Mouse (Mus musculus): Measurements from ENCODE around the gene Arl1. TPM values are rescaled to one million over a fixed set of nuclear protein-coding genes. Genes with fewer than 3 reads are reported as not detected.

Arl1 gene
- polyA plus RNA-seq, 1 experiment from 2014 or later: 196 TPM

DNA sequence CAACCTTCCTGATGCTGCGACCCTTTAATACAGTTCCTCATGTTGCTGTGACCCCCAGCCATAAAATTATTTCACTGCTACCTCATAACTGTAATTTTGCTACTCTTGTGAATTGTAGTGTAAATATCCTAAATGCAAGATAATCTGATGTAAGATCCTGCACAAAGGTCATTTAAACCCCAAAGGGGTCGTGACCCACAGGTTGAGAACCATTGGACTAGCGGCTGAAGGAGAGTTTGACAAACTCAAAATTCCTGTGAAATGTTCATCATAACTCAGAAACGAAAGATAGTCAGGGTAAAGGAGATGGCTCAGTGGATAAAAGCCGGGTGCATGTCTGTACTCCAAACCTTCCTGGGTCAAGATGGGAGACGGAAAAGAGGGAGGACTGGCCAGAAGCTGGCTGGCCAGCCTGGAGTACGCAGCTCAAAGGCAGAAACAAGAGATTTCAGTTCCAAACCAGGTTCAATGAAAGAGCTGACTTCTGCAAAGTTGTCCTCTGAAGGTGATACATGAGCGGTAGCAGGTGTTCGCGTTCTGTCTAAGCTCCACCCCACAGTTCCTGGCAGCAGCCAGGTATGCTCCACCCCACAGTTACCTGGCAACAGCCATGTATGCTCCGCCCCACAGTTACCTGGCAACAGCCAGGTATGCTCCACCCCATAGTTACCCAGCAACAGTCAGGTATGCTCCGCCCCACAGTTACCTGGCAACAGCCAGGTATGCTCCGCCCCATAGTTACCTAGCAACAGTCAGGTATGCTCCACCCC, 13.5 kb upstream of the Arl1 start:
- 0 out of 2 replicates have a peak, but pooled peaks have one; percentile 33 for ATAC-seq (ENCODE audit: insufficient number of reproducible peaks, insufficient read depth, low FRiP score, low read depth)
- WGBS: 53% methylated on average over 13 of the region's 13 CpGs
- H3K27me3 ChIP-seq (ENCODE audit: control insufficient read depth, insufficient read depth, low read length): no peaks in the 10 kb centered on the region
- H3K4me1 ChIP-seq (ENCODE audit: control insufficient read depth, insufficient read depth, low read length): no peaks in the 10 kb centered on the region
- H3K4me3 ChIP-seq (ENCODE audit: low read depth, low read length): no peak overlapping the region
- H3K27ac ChIP-seq (ENCODE audit: low read length): no peak overlapping the region
- no peak overlapping the region for H3K4me2 ChIP-seq (replicated peaks; ENCODE audit: low read depth, low read length)
- H3K36me3 ChIP-seq (ENCODE audit: control insufficient read depth, insufficient read depth, low read length): no peaks in the 10 kb centered on the region
- no peaks in the 10 kb centered on the region for H3K9me3 ChIP-seq (ENCODE audit: control insufficient read depth, low read depth, low read length)
- no peak overlapping the region for H3K9ac ChIP-seq (replicated peaks; ENCODE audit: low read depth, low read length)

DNA sequence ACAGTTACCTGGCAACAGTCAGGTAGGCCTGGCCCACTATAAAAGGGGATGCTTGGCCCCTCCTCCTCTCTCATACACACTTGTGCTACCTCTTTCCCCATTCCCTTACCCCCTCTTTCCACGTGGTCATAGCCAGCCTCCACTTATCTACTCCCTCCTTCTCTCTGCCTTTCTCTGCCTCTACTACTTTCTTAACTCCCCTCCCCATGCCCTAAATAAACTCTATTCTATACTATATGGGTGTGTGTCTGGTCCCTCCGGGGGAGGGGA, 13.0 kb upstream of the Arl1 start:
- no peaks in the 10 kb centered on the region for H3K9me3 ChIP-seq (ENCODE audit: control insufficient read depth, low read depth, low read length)
- H3K4me2 ChIP-seq (replicated peaks; ENCODE audit: low read depth, low read length): no peak overlapping the region
- no peaks in the 10 kb centered on the region for H3K27me3 ChIP-seq (ENCODE audit: control insufficient read depth, insufficient read depth, low read length)
- no peak for ATAC-seq (ENCODE audit: insufficient number of reproducible peaks, insufficient read depth, low FRiP score, low read depth)
- no peaks in the 10 kb centered on the region for H3K4me1 ChIP-seq (ENCODE audit: control insufficient read depth, insufficient read depth, low read length)
- no peak overlapping the region for H3K4me3 ChIP-seq (ENCODE audit: low read depth, low read length)
- no peak overlapping the region for H3K9ac ChIP-seq (replicated peaks; ENCODE audit: low read depth, low read length)
- no peak overlapping the region for H3K27ac ChIP-seq (ENCODE audit: low read length)
- no peaks in the 10 kb centered on the region for H3K36me3 ChIP-seq (ENCODE audit: control insufficient read depth, insufficient read depth, low read length)
- 49% methylated on average over 2 of the region's 2 CpGs for WGBS

DNA sequence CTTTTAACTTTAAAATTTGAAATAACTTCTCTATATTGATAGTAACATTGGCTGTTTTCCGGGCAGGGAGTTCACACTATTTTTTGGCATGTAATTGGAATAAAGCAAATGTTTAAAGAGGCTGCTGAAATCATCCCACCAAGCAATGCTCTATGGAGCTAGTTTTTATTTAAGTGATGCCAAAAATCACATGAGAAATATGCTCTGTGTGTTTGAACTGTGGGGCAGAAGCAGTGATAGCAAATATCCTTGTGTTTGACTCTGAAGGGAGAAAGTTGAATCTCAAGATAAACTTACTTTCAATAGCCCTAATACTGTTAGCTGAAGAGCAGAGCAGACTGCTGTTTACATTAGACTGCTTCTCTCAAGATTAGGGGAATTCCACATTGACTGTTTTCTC, 11.0 kb upstream of the Arl1 start:
- no peak overlapping the region for H3K4me2 ChIP-seq (replicated peaks; ENCODE audit: low read depth, low read length)
- no peak overlapping the region for H3K27ac ChIP-seq (ENCODE audit: low read length)
- no peak overlapping the region for H3K9ac ChIP-seq (replicated peaks; ENCODE audit: low read depth, low read length)
- no peaks in the 10 kb centered on the region for H3K36me3 ChIP-seq (ENCODE audit: control insufficient read depth, insufficient read depth, low read length)
- no peak overlapping the region for H3K4me3 ChIP-seq (ENCODE audit: low read depth, low read length)
- no peak for ATAC-seq (ENCODE audit: insufficient number of reproducible peaks, insufficient read depth, low FRiP score, low read depth)
- no peaks in the 10 kb centered on the region for H3K4me1 ChIP-seq (ENCODE audit: control insufficient read depth, insufficient read depth, low read length)
- H3K9me3 ChIP-seq (ENCODE audit: control insufficient read depth, low read depth, low read length): no peaks in the 10 kb centered on the region
- 43% methylated on average over 1 of the region's 1 CpGs for WGBS
- no peaks in the 10 kb centered on the region for H3K27me3 ChIP-seq (ENCODE audit: control insufficient read depth, insufficient read depth, low read length)

DNA sequence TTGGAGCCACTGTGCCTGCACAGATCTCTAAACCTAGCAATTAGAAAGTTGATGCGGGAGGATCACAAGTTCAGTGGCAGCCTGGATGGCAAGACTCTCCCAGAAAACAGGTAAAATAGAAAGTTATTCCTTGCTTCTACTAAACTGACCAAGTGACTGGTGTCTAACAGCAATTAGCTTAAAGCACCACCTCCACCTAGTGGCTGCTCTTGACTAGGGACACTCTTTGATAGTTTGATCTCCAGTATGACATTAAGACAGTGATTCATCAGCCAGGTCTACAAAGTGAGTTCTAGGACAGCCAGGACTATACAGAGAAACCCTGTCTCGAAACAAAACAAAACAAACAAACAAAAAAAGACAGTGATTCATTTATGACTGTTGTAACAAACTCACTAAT, 5.3 kb upstream of the Arl1 start:
- no peak for ATAC-seq (ENCODE audit: insufficient number of reproducible peaks, insufficient read depth, low FRiP score, low read depth)

DNA sequence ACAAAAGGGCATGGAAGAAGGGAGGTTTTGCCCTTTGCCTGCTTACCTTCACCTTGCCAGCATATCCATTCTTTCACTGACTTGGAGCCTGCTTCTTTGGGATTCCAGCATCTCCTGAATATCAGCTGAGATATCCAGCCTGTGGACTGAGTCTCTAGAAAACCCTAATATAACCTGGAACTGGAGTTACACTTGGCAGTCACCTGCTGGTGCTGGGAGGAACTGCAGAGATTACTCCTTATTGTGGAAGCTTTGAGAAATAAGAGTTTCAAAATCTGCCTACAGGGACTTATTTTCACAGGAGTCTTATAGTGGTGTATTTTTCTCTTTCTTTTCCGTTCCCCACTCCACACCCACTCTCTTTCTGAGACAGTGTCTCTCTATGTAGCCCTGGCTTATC, 3.5 kb upstream of the Arl1 start:
- H3K4me2 ChIP-seq (replicated peaks; ENCODE audit: low read depth, low read length): no peak overlapping the region
- no peaks in the 10 kb centered on the region for H3K36me3 ChIP-seq (ENCODE audit: control insufficient read depth, insufficient read depth, low read length)
- no peak overlapping the region for H3K27ac ChIP-seq (ENCODE audit: low read length)
- H3K4me3 ChIP-seq (ENCODE audit: low read depth, low read length): no peak overlapping the region
- no peak for ATAC-seq (ENCODE audit: insufficient number of reproducible peaks, insufficient read depth, low FRiP score, low read depth)
- H3K27me3 ChIP-seq (ENCODE audit: control insufficient read depth, insufficient read depth, low read length): no peaks in the 10 kb centered on the region
- no peak overlapping the region for H3K9ac ChIP-seq (replicated peaks; ENCODE audit: low read depth, low read length)
- H3K9me3 ChIP-seq (ENCODE audit: control insufficient read depth, low read depth, low read length): no peaks in the 10 kb centered on the region
- 0 out of 2 replicates have a peak, but pooled peaks cover under 1% of the 10 kb centered on the region for H3K4me1 ChIP-seq (ENCODE audit: control insufficient read depth, insufficient read depth, low read length)
- WGBS: 25% methylated on average over 1 of the region's 1 CpGs

More for the DNA sequence above, 5.3 kb upstream of the Arl1 start:
- no peak overlapping the region for H3K4me3 ChIP-seq (ENCODE audit: low read depth, low read length)
- no peaks in the 10 kb centered on the region for H3K36me3 ChIP-seq (ENCODE audit: control insufficient read depth, insufficient read depth, low read length)
- H3K4me1 ChIP-seq (ENCODE audit: control insufficient read depth, insufficient read depth, low read length): no peaks in the 10 kb centered on the region
- H3K27ac ChIP-seq (ENCODE audit: low read length): no peak overlapping the region
- H3K9me3 ChIP-seq (ENCODE audit: control insufficient read depth, low read depth, low read length): no peaks in the 10 kb centered on the region
- WGBS: 51% methylated on average over 2 of the region's 2 CpGs
- H3K9ac ChIP-seq (replicated peaks; ENCODE audit: low read depth, low read length): no peak overlapping the region
- H3K4me2 ChIP-seq (replicated peaks; ENCODE audit: low read depth, low read length): no peak overlapping the region
- no peaks in the 10 kb centered on the region for H3K27me3 ChIP-seq (ENCODE audit: control insufficient read depth, insufficient read depth, low read length)

DNA sequence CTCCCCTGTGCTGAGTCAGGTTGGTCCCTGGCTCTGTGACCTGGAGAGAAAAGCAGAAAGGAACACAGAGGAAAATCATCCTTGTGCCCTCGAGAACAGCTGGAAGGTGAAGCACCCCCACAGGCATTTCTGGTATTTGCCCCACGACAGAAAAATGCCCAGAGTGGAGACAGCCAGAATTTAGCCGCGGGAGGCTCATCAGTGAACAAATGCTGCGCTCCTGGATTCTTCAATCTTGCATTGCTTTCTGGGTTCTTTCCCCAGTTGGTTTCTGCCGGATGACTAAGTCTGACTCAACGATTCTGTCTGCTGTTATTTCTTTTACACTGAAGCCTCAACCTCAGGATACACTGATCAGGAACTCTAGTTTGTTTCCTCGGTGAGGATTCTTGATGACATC, 2.5 kb upstream of the Arl1 start:
- Histone ChIP-seq H3K9ac (replicated peaks; ENCODE audit: low read depth, low read length) (no peak overlapping the region), H3K36me3 (ENCODE audit: control insufficient read depth, insufficient read depth, low read length) (no peaks in the 10 kb centered on the region), H3K9me3 (ENCODE audit: control insufficient read depth, low read depth, low read length) (no peaks in the 10 kb centered on the region), H3K4me3 (ENCODE audit: low read depth, low read length) (no peak overlapping the region), H3K4me2 (replicated peaks; ENCODE audit: low read depth, low read length) (no peak overlapping the region), H3K27me3 (ENCODE audit: control insufficient read depth, insufficient read depth, low read length) (no peaks in the 10 kb centered on the region), H3K27ac (ENCODE audit: low read length) (no peak overlapping the region), H3K4me1 (ENCODE audit: control insufficient read depth, insufficient read depth, low read length) (0 out of 2 replicates have a peak, but pooled peaks cover 7% of the 10 kb centered on the region)
- WGBS: 68% methylated on average over 8 of the region's 8 CpGs
- ATAC-seq (ENCODE audit: insufficient number of reproducible peaks, insufficient read depth, low FRiP score, low read depth): no peak

DNA sequence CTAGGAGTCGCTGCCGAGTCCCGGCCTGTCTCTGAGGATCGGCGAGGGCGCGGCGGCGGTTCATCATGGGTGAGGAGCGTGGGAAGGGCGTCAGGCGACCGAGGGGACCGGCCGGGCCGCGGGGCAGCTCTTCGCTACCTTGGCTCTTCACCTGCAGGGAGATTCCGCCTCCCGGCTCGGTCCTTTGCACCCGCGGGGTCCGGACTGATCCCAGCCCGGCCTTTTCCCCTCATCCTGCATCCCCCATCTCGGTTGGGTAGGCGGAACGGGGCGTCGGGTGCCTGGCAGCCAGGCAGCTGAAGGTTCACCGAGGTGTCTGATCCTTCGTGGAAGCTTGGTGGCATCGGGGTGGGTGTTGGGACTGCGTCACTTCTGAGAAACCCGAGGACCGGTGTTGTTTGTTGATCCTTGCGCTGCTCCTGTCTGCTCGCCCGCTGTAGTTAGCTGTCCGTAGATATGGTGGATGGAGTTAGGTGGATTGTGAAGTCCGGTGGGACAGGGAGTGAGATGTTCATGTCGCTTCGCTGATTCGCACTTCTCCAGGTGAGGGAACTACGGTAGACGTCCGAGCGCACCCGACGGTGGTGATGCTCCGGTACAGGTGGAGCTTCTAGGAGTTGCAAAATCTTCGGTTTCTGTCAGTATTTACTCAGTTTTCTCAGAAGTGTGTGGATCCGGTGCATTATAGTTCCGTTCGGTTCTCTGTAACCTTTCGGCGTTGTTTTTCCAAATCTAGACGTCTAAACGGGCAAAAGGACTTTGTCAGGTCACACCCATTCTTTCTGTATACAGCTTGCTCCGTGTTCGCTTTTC, 1.0 kb downstream of the Arl1 start:
- 2% methylated on average over 60 of the region's 61 CpGs for WGBS
- no peaks in the 10 kb centered on the region for H3K9me3 ChIP-seq (ENCODE audit: control insufficient read depth, low read depth, low read length)
- peaks cover 7% of the 10 kb centered on the region; the same call in 1 of the 2 replicates for H3K36me3 ChIP-seq (ENCODE audit: control insufficient read depth, insufficient read depth, low read length)
- 0 out of 2 replicates have a peak, but pooled peaks cover 7% of the 10 kb centered on the region for H3K4me1 ChIP-seq (ENCODE audit: control insufficient read depth, insufficient read depth, low read length)
- peak overlapping the region; percentile 89 for H3K4me2 ChIP-seq (replicated peaks; ENCODE audit: low read depth, low read length)
- ATAC-seq (ENCODE audit: insufficient number of reproducible peaks, insufficient read depth, low FRiP score, low read depth): peak; percentile 47; the same call in 1 of the 2 replicates
- peak overlapping the region; percentile 95 for H3K4me3 ChIP-seq (ENCODE audit: low read depth, low read length)
- H3K9ac ChIP-seq (replicated peaks; ENCODE audit: low read depth, low read length): peak overlapping the region; percentile 94
- H3K27me3 ChIP-seq (ENCODE audit: control insufficient read depth, insufficient read depth, low read length): no peaks in the 10 kb centered on the region
- H3K27ac ChIP-seq (ENCODE audit: low read length): peak overlapping the region; percentile 75

DNA sequence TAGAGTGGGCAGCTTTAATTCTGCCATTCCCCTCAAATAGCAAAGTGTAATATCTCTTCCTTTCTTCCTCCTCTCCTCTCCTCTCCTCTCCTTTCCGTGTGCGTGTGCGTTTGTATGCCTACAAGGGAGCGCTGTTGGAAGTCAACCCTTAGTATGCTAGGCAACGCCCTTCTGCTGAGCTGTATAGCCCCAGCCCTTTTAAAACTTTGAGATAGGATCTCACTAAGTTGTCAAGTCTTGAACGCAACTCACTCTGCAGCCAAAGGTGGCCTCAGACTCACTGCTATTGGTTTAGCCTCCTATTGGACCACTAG, 1.6 kb downstream of the Arl1 start:
- no peak for ATAC-seq (ENCODE audit: insufficient number of reproducible peaks, insufficient read depth, low FRiP score, low read depth)
- Histone ChIP-seq H3K4me3 (ENCODE audit: low read depth, low read length) (peak overlapping the region; percentile 95), H3K36me3 (ENCODE audit: control insufficient read depth, insufficient read depth, low read length) (peaks cover 12% of the 10 kb centered on the region), H3K4me2 (replicated peaks; ENCODE audit: low read depth, low read length) (peak overlapping the region; percentile 89), H3K4me1 (ENCODE audit: control insufficient read depth, insufficient read depth, low read length) (0 out of 2 replicates have a peak, but pooled peaks cover 7% of the 10 kb centered on the region), H3K27me3 (ENCODE audit: control insufficient read depth, insufficient read depth, low read length) (no peaks in the 10 kb centered on the region), H3K9ac (replicated peaks; ENCODE audit: low read depth, low read length) (peak overlapping the region; percentile 94), H3K9me3 (ENCODE audit: control insufficient read depth, low read depth, low read length) (no peaks in the 10 kb centered on the region), H3K27ac (ENCODE audit: low read length) (no peak overlapping the region)
- 17% methylated on average over 6 of the region's 6 CpGs for WGBS
